Mouse (Mus musculus): ENCODE measurements around the gene Kansl1.

GRCm38 (mm10) chr11:104431807-104432206 is 36.9 kb downstream of the Kansl1 start:
- TF ChIP-seq POLR2A (IDR thresholded peaks at IDR 0.05; ENCODE audit: insufficient read depth, low read depth, low read length): no peak
- no peak for TF ChIP-seq CTCF (IDR thresholded peaks at IDR 0.05; ENCODE audit: insufficient read depth, low read depth, low read length)
